Mouse (Mus musculus): Measurements from ENCODE around the gene Eif4ebp2.

Eif4ebp2 gene

GRCm38 (mm10) chr10:61383021-61383714, 69.3 kb downstream of the Eif4ebp2 start, which contains the start of gene Pald1:
Gene Pald1, minus strand, starts transcription at chr10:61383530.
- peak; percentile 31 to 43 for DNase-seq (ENCODE audit: low spot score in 2 of 2)

DNA sequence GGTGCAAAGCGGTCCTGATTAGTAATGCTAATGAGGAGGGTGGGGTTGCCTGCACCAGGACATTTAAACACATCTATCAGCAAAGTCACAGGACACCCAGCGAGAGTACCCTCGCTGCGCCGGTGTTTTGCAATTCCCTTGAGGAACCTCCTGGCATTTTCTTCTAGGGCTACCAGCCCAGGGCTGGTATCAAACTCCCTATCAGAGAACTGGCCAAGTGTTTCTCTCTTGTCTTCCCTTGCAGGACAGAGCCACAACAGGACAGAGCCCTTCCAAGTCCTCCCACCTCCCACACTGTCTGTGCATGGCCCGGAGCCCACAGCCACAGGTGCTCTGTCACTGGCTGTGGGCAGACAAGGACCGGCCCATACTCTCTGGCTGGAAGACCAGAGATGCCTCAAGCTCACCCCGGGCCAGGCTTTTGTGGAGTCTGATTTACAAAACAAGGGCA, 70.2 kb downstream of the Eif4ebp2 start:
- DNase-seq (ENCODE audit: low spot score in 2 of 2), result no peak

- no peak for DNase-seq (ENCODE audit: low spot score in 2 of 2)
Measured at GRCm38 (mm10) chr10:61381823-61382222, 70.6 kb downstream of the Eif4ebp2 start.

DNA sequence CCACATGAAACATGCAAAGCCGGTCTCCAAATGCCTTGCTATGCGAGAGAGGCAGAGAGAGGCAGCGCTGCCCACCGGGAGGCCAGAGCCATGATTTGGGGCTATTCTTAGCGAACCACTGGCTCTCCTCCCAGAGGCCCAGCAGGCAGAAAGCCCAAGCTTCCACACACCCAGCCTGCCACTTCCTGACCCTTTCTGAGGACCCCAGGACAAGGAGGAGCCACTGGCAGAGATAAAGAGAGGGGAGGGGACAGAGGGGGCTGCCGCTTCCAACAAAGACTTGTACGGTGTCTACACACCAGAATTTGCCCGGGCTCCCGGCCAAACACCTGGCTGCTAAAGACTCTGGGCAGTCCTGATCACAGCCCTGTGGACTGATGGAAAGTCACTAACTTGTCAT, 72.3 kb downstream of the Eif4ebp2 start:
- DNase-seq (ENCODE audit: low spot score in 2 of 2), result no peak

GRCm38 (mm10) chr10:61379340-61380040, 73.0 kb downstream of the Eif4ebp2 start:
- no peak for DNase-seq (ENCODE audit: low spot score in 2 of 2)

DNA sequence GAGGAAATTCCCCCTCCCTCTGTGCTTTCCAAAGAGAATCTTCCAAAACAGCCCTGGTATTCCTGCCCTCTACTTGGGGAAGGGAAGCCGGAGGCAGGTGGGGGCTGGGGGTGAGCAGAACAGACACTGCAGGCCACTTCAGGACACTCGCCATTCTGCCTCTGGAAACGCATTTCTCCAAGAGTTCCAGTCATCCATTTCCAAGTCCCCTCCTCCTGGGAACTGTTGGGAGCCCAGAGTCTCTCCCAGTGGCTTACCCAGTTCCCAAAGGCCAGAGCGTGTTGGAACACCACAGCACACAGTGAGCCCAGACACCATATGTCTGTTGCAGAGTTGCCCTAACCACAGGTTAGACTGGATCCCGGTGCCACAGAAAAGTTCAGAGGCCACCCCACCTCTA, 73.8 kb downstream of the Eif4ebp2 start:
- no peak for DNase-seq (ENCODE audit: low spot score in 2 of 2)
